Mouse (Mus musculus) lung, postnatal 0 days (tissue): Measurements from ENCODE around the gene Hsd3b1.

Source experiments
- CTCF ChIP-seq: IDR thresholded peaks from 2 replicates; pipeline ENCODE4 v1.5.1; 2016; ENCODE audit warnings: antibody characterized with exemption, mild to moderate bottlenecking
- EP300 ChIP-seq: IDR thresholded peaks from 2 replicates; pipeline ENCODE4 v1.6.1; 2016; ENCODE audit warnings: antibody characterized with exemption, mild to moderate bottlenecking, control low read depth

DNA sequence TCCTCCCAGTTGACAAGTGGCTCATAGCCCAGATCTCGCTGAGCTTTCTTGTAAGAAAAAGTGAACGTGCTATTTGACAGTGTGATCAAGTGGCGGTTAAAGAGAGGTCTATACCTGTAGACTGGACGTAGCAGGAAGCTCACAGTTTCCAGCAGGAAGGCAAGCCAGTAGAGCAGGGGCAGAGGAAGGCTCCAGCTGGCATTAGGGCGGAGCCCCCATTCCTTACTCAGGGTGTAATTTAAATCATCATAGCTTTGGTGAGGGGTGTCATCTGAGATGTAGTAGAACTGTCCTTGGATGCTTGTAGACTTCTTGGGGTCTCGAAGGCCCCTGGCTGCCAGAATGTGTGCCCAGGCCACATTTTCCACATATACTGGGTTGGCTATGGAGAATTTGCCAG, 7.0 kb downstream of the Hsd3b1 start:
- TF ChIP-seq EP300 (no peak), CTCF (no peak)
